Mouse (Mus musculus) heart, embryonic 14.5 days (tissue): Measurements from ENCODE around the gene Tbce. TPM values are rescaled to one million over a fixed set of nuclear protein-coding genes. Genes with fewer than 3 reads are reported as not detected.

Source experiments
- ATAC-seq: fragments of 200-750 bp; cut with Nextera tagmentation; 2 replicates; pipeline ENCODE4 v1.8.0; 2017; ENCODE audit warnings: low read depth, moderate TSS enrichment; ENCODE audit not compliant: insufficient number of reproducible peaks, insufficient read depth, low FRiP score
- H3K27ac ChIP-seq, 2 experiments: fragments of 200-500 bp in 1 of 2; fragments of 300-500 bp in 1 of 2; sonication (generic) in 1 of 2; replicated peaks in 1 of 2; 2 replicates each; pipeline ENCODE4 v1.5.1; 2012 to 2014; ENCODE audit warnings: low read depth in 2 of 2, low read length in 2 of 2, control low read depth in 1 of 2, mild to moderate bottlenecking in 1 of 2, mixed read lengths in 1 of 2; ENCODE audit not compliant: control insufficient read depth in 1 of 2, insufficient read depth in 1 of 2
- H3K27me3 ChIP-seq: fragments of 300-500 bp; sonication (generic); 2 replicates; pipeline ENCODE4 v1.6.1; 2014; ENCODE audit warnings: mild to moderate bottlenecking, low read length, control low read depth; ENCODE audit not compliant: control insufficient read depth, insufficient read depth
- H3K36me3 ChIP-seq: fragments of 300-500 bp; sonication (generic); 2 replicates; pipeline ENCODE4 v1.6.1; 2014; ENCODE audit warnings: mild to moderate bottlenecking, control low read depth, low read length, mixed read lengths; ENCODE audit not compliant: control insufficient read depth, insufficient read depth
- H3K4me1 ChIP-seq, 2 experiments: fragments of 200-500 bp in 1 of 2; fragments of 300-500 bp in 1 of 2; sonication (generic) in 1 of 2; 2 replicates each; pipeline ENCODE4 v1.6.1; 2012 to 2014; ENCODE audit warnings: low read length in 2 of 2, control low read depth in 1 of 2, mixed read lengths in 1 of 2; ENCODE audit not compliant: control insufficient read depth in 2 of 2, insufficient read depth in 2 of 2
- H3K4me2 ChIP-seq: fragments of 300-500 bp; sonication (generic); 2 replicates; pipeline ENCODE4 v1.6.1; 2014; ENCODE audit warnings: mild to moderate bottlenecking, low read length
- H3K4me3 ChIP-seq, 2 experiments: fragments of 200-500 bp in 1 of 2; fragments of 300-500 bp in 1 of 2; sonication (generic) in 1 of 2; 2 replicates each; pipeline ENCODE4 v1.5.1; 2012 to 2014; ENCODE audit warnings: low read length in 2 of 2, mild to moderate bottlenecking in 2 of 2, control low read depth in 1 of 2, low read depth in 1 of 2, moderate library complexity in 1 of 2; ENCODE audit not compliant: control insufficient read depth in 1 of 2, insufficient read depth in 1 of 2
- H3K9ac ChIP-seq: fragments of 300-500 bp; sonication (generic); 2 replicates; pipeline ENCODE4 v1.6.1; 2014; ENCODE audit warnings: mild to moderate bottlenecking, low read length
- H3K9me3 ChIP-seq: fragments of 300-500 bp; sonication (generic); 2 replicates; pipeline ENCODE4 v1.6.1; 2016; ENCODE audit warnings: low read length, control low read depth; ENCODE audit not compliant: control insufficient read depth
- WGBS: fragments of 180-500 bp; shearing (Covaris S2); extraction: QIAGEN DNeasy Blood & Tissue Kit; methylation state at CpG from one replicate; pipeline ENCODE4 v1.1.7; 2014; 5-methylcytosine and 5-hydroxymethylcytosine counted together
- polyA plus RNA-seq: library from polyadenylated mRNA; unstranded; fragments of >200 nt; fragmentation: Nextera tagmentation; extraction: Ambion mirVana; gene quantifications from 2 replicates; pipeline ENCODE4 v1.2.1, GENCODE M21; 2014

The Tbce gene
- polyA plus RNA-seq, result 38.0 and 41.0 TPM in 2 replicates

GRCm38 (mm10) chr13:14039292-14039965 is at the start of gene Tbce:
Tbce (minus strand) TSS chr13:14039638.
- H3K4me1 ChIP-seq, result peaks cover 5 to 13% of the 10 kb centered on the region in 2 experiments
- H3K27ac ChIP-seq, result peak within 1 kb of the TSS; percentile 97 to 98
- peak within 1 kb of the TSS; percentile 70 to 86 for H3K4me3 ChIP-seq
- H3K36me3 ChIP-seq, result no peaks in the 10 kb centered on the region
- no peaks in the 10 kb centered on the region for H3K9me3 ChIP-seq
- peak; percentile 89 for ATAC-seq
- no peaks in the 10 kb centered on the region for H3K27me3 ChIP-seq
- H3K4me2 ChIP-seq, result peak within 1 kb of the TSS; percentile 94
- WGBS, result under 1% methylated on average over 35 of the region's 35 CpGs
- peak within 1 kb of the TSS; percentile 88 for H3K9ac ChIP-seq

- Histone ChIP-seq H3K27ac (peak overlapping the region in 1 of 2 experiments; percentile 51; a peak in 2 of 4 replicates), H3K4me2 (peak overlapping the region; percentile 34; the same call in 1 of the 2 replicates), H3K9ac (no peak overlapping the region), H3K27me3 (no peaks in the 10 kb centered on the region), H3K36me3 (no peaks in the 10 kb centered on the region), H3K4me1 (peaks cover 0 to 6% of the 10 kb centered on the region in 2 experiments; a peak in 1 of 4 replicates), H3K4me3 (no peak overlapping the region), H3K9me3 (no peaks in the 10 kb centered on the region)
- no peak for ATAC-seq
- WGBS, result 27% methylated on average over 1 of the region's 1 CpGs
Measured at GRCm38 (mm10) chr13:14088669-14089068, 49.2 kb upstream of the Tbce start.

- Histone ChIP-seq H3K9me3 (no peaks in the 10 kb centered on the region), H3K4me3 (no peak overlapping the region), H3K9ac (no peak overlapping the region), H3K27ac (no peak overlapping the region), H3K36me3 (no peaks in the 10 kb centered on the region), H3K4me1 (peaks cover under 1 to 3% of the 10 kb centered on the region in 2 experiments; a peak in 2 of 4 replicates), H3K27me3 (no peaks in the 10 kb centered on the region), H3K4me2 (no peak overlapping the region)
- ATAC-seq, result no peak
- WGBS, result 77% methylated on average over 1 of the region's 1 CpGs
Measured at GRCm38 (mm10) chr13:14075326-14075725, 35.9 kb upstream of the Tbce start.

GRCm38 (mm10) chr13:14074371-14074770 is 34.9 kb upstream of the Tbce start:
- Histone ChIP-seq H3K9me3 (no peaks in the 10 kb centered on the region), H3K4me1 (no peaks in the 10 kb centered on the region), H3K9ac (no peak overlapping the region), H3K4me2 (no peak overlapping the region), H3K4me3 (no peak overlapping the region), H3K27me3 (no peaks in the 10 kb centered on the region), H3K27ac (no peak overlapping the region), H3K36me3 (no peaks in the 10 kb centered on the region)
- 98% methylated on average over 1 of the region's 1 CpGs for WGBS
- no peak for ATAC-seq

- H3K9me3 ChIP-seq, result no peaks in the 10 kb centered on the region
- peaks cover 21% of the 10 kb centered on the region for H3K36me3 ChIP-seq
- H3K4me1 ChIP-seq, result peaks cover 0 to 10% of the 10 kb centered on the region in 2 experiments; a peak in 2 of 4 replicates
- WGBS, result 93% methylated on average over 1 of the region's 1 CpGs
- H3K4me2 ChIP-seq, result no peak overlapping the region
- H3K9ac ChIP-seq, result no peak overlapping the region
- no peak overlapping the region for H3K27ac ChIP-seq
- H3K4me3 ChIP-seq, result no peak overlapping the region
- no peaks in the 10 kb centered on the region for H3K27me3 ChIP-seq
- ATAC-seq, result no peak
Measured at GRCm38 (mm10) chr13:14069291-14069690, 29.9 kb upstream of the Tbce start.

GRCm38 (mm10) chr13:14068035-14068434 is 28.6 kb upstream of the Tbce start:
- Histone ChIP-seq H3K9ac (no peak overlapping the region), H3K27me3 (no peaks in the 10 kb centered on the region), H3K36me3 (peaks cover 21% of the 10 kb centered on the region), H3K27ac (no peak overlapping the region), H3K4me1 (peaks cover 0 to 10% of the 10 kb centered on the region in 2 experiments; a peak in 2 of 4 replicates), H3K9me3 (no peaks in the 10 kb centered on the region), H3K4me3 (no peak overlapping the region), H3K4me2 (no peak overlapping the region)
- no peak for ATAC-seq

GRCm38 (mm10) chr13:14065701-14066100 is 26.3 kb upstream of the Tbce start:
- Histone ChIP-seq H3K4me2 (peak overlapping the region; percentile 13; the same call in 1 of the 2 replicates), H3K9me3 (no peaks in the 10 kb centered on the region), H3K36me3 (peaks cover 21% of the 10 kb centered on the region), H3K9ac (no peak overlapping the region), H3K4me1 (peaks cover 2 to 21% of the 10 kb centered on the region in 2 experiments), H3K27ac (no peak overlapping the region), H3K4me3 (no peak overlapping the region), H3K27me3 (no peaks in the 10 kb centered on the region)
- WGBS, result 77% methylated on average over 1 of the region's 1 CpGs
- no peak for ATAC-seq
